Mouse (Mus musculus): ENCODE data around the gene Hoxc10. TPM values are rescaled to one million over a fixed set of nuclear protein-coding genes. Genes with fewer than 3 reads are reported as not detected.

The Hoxc10 gene
- polyA plus RNA-seq, 1 experiment from 2014 or later, result 60.4 TPM

MicroRNA genes within 50 kb of the gene (microRNA counts, 519-probe panel; counts per million panel counts)
- microRNA mmu-miR-615-3p (4,212 counts per million, percentile 77 among the panel's probes with 10 or more counts), microRNA mmu-miR-615-5p (171 counts per million, percentile 57 among the panel's probes with 10 or more counts)

Small RNA genes within 50 kb of the gene (microRNA-seq; reads per million reads assigned to microRNA genes)
- gene Mir196a-2 (1,273 reads per million, percentile 79 among the genes with 10 or more reads in this experiment), gene Mir615 (12,140 reads per million, percentile 97 among the genes with 10 or more reads in this experiment)

Other genes with a start within 250 kb of the Hoxc10 start
- 36.7 and 40.9 TPM in 2 replicates for gene Calcoco1, start 244.6 kb upstream of the Hoxc10 start, polyA plus RNA-seq (2014; fragmentation: Nextera tagmentation; extraction: Ambion mirVana)
- 2.4 and 4.5 TPM in 2 replicates for gene Hoxc13, start 45.7 kb upstream of the Hoxc10 start, polyA plus RNA-seq (2014; fragmentation: Nextera tagmentation; extraction: Ambion mirVana)
- 3.0 and 4.6 TPM in 2 replicates for gene Hoxc12, start 30.0 kb upstream of the Hoxc10 start, polyA plus RNA-seq (2014; fragmentation: Nextera tagmentation; extraction: Ambion mirVana)
- 1.9 and 2.0 TPM in 2 replicates for gene Hoxc11, start 12.4 kb upstream of the Hoxc10 start, polyA plus RNA-seq (2014; fragmentation: Nextera tagmentation; extraction: Ambion mirVana)
- 36.3 and 37.3 TPM in 2 replicates for gene Hoxc5, start 647 bp downstream of the Hoxc10 start, polyA plus RNA-seq (2014; fragmentation: Nextera tagmentation; extraction: Ambion mirVana)
- 36.1 and 40.0 TPM in 2 replicates for gene Hoxc9, start 9.6 kb downstream of the Hoxc10 start, polyA plus RNA-seq (2014; fragmentation: Nextera tagmentation; extraction: Ambion mirVana)
- 63.7 and 67.1 TPM in 2 replicates for gene Hoxc8, start 23.8 kb downstream of the Hoxc10 start, polyA plus RNA-seq (2014; fragmentation: Nextera tagmentation; extraction: Ambion mirVana)
- gene Hoxc6, start 31.5 kb downstream of the Hoxc10 start, polyA plus RNA-seq (2014; fragmentation: Nextera tagmentation; extraction: Ambion mirVana), result 95.9 and 96.4 TPM in 2 replicates
- 62.6 and 67.3 TPM in 2 replicates for gene Hoxc4, start 52.1 kb downstream of the Hoxc10 start, polyA plus RNA-seq (2014; fragmentation: Nextera tagmentation; extraction: Ambion mirVana)
- 55.9 and 65.4 TPM in 2 replicates for gene Smug1, start 200.3 kb downstream of the Hoxc10 start, polyA plus RNA-seq (2014; fragmentation: Nextera tagmentation; extraction: Ambion mirVana)